Mouse (Mus musculus) CH12.LX (cell line): ENCODE results near the gene C8g. TPM values are rescaled to one million over a fixed set of nuclear protein-coding genes. Genes with fewer than 3 reads are reported as not detected.
A peak's percentile ranks its signal among the peaks of the same experiment; 100 is the strongest.

ENCODE experiments used
- DNase-seq: peaks from one replicate; pipeline ENCODE4 v3.0.0-alpha.2; 2013; ENCODE audit errors: extremely low read depth
- H3K27ac ChIP-seq: 2 replicates; pipeline ENCODE4 v1.5.1; 2012; ENCODE audit warnings: low read depth, mild to moderate bottlenecking, control low read depth, moderate library complexity; ENCODE audit not compliant: insufficient read depth
- H3K27me3 ChIP-seq: replicated peaks from 2 replicates; pipeline ENCODE3; 2012; ENCODE audit warnings: inconsistent platforms
- H3K36me3 ChIP-seq, 2 experiments: replicated peaks in 1 of 2; 2 replicates each; pipeline versions ENCODE3 to v1.6.1; 2012; ENCODE audit warnings: inconsistent platforms in 1 of 2, low read length in 1 of 2, mild to moderate bottlenecking in 1 of 2, mixed read lengths in 1 of 2, moderate library complexity in 1 of 2; ENCODE audit not compliant: control insufficient read depth in 1 of 2, insufficient read depth in 1 of 2
- H3K4me1 ChIP-seq, 2 experiments: 2 replicates each; pipeline ENCODE4 v1.6.1; 2012; ENCODE audit warnings: inconsistent platforms in 1 of 2, moderate library complexity in 1 of 2; ENCODE audit not compliant: insufficient read depth in 2 of 2, control insufficient read depth in 1 of 2
- H3K4me2 ChIP-seq: 2 replicates; pipeline ENCODE4 v1.6.1; 2012; ENCODE audit warnings: low read depth, mild to moderate bottlenecking, control low read depth; ENCODE audit not compliant: poor library complexity, insufficient read depth, severe bottlenecking
- H3K4me3 ChIP-seq, 3 experiments: fragments of 150-350 bp in 1 of 3; sonication (generic) in 1 of 3; replicated peaks in 1 of 3; 2 replicates each; pipeline versions ENCODE3 to v1.5.1; 2011 to 2012; ENCODE audit warnings: low read depth in 2 of 3, low read length in 2 of 3, mild to moderate bottlenecking in 2 of 3, moderate library complexity in 2 of 3, control low read depth in 1 of 3, improper control_type of control experiment in 1 of 3, inconsistent platforms in 1 of 3, mixed read lengths in 1 of 3; ENCODE audit not compliant: poor library complexity in 1 of 3
- H3K79me2 ChIP-seq: replicated peaks from 2 replicates; pipeline ENCODE4 v1.6.1; 2012; ENCODE audit warnings: mild to moderate bottlenecking, moderate library complexity; ENCODE audit not compliant: control insufficient read depth, poor library complexity, insufficient read depth, severe bottlenecking; ENCODE audit errors: extremely low read depth
- H3K9ac ChIP-seq: 2 replicates; pipeline ENCODE4 v1.6.1; 2012; ENCODE audit warnings: low read depth, mild to moderate bottlenecking, control low read depth, moderate library complexity; ENCODE audit not compliant: insufficient read depth
- H3K9me3 ChIP-seq: replicated peaks from 2 replicates; pipeline ENCODE3; 2012; ENCODE audit warnings: low read length, inconsistent platforms, mixed read lengths
- CHD1 ChIP-seq: IDR thresholded peaks from 2 replicates; pipeline ENCODE4 v1.6.1; 2012; ENCODE audit warnings: low read depth, low read length, improper control_type of control experiment, inconsistent platforms
- CHD2 ChIP-seq: IDR thresholded peaks from 2 replicates; pipeline ENCODE4 v1.6.1; 2011; ENCODE audit warnings: low read length, improper control_type of control experiment
- CTCF ChIP-seq, 2 experiments: IDR thresholded peaks in 1 of 2; conservative IDR thresholded peaks in 1 of 2; 2 replicates each; pipeline ENCODE4 v1.5.1; 2011 to 2012; ENCODE audit warnings: low read depth in 2 of 2, low read length in 2 of 2, improper control_type of control experiment in 1 of 2, inconsistent platforms in 1 of 2, mild to moderate bottlenecking in 1 of 2, moderate library complexity in 1 of 2
- ELF1 ChIP-seq: IDR thresholded peaks from 2 replicates; pipeline ENCODE4 v1.6.1; 2014; ENCODE audit warnings: low read depth, mild to moderate bottlenecking, inconsistent platforms, low read length, improper control_type of control experiment
- ETS1 ChIP-seq: conservative IDR thresholded peaks from 2 replicates; pipeline ENCODE4 v1.6.1; 2012; ENCODE audit warnings: low read depth, mild to moderate bottlenecking, inconsistent platforms, low read length, improper control_type of control experiment, moderate library complexity
- GABPA ChIP-seq: IDR thresholded peaks from 2 replicates; pipeline ENCODE4 v1.6.1; 2012; ENCODE audit warnings: low read depth, low read length, improper control_type of control experiment, inconsistent platforms; ENCODE audit not compliant: insufficient replicate concordance
- JUN ChIP-seq: IDR thresholded peaks from 2 replicates; pipeline ENCODE4 v1.6.1; 2011; ENCODE audit warnings: low read depth, mild to moderate bottlenecking, low read length, improper control_type of control experiment, moderate library complexity; ENCODE audit not compliant: insufficient read depth
- JUND ChIP-seq: conservative IDR thresholded peaks from 2 replicates; pipeline ENCODE4 v1.6.1; 2011; ENCODE audit warnings: low read depth, low read length, improper control_type of control experiment
- KAT2A ChIP-seq: IDR thresholded peaks from 2 replicates; pipeline ENCODE4 v1.6.1; 2012; ENCODE audit warnings: low read length, improper control_type of control experiment, inconsistent platforms; ENCODE audit not compliant: insufficient replicate concordance
- MAFK ChIP-seq: IDR thresholded peaks from 2 replicates; pipeline ENCODE4 v1.6.1; 2011; ENCODE audit warnings: low read length, improper control_type of control experiment; ENCODE audit not compliant: insufficient replicate concordance
- MAX ChIP-seq: IDR thresholded peaks from 2 replicates; pipeline ENCODE4 v1.6.1; 2011; ENCODE audit warnings: low read length, improper control_type of control experiment
- MXI1 ChIP-seq: IDR thresholded peaks from 2 replicates; pipeline ENCODE4 v1.6.1; 2011; ENCODE audit warnings: mild to moderate bottlenecking, low read depth, low read length, improper control_type of control experiment
- PAX5 ChIP-seq: IDR thresholded peaks from 2 replicates; pipeline ENCODE4 v1.6.1; 2012; ENCODE audit warnings: low read length, inconsistent platforms, mixed read lengths
- POLR2AphosphoS2 ChIP-seq: IDR thresholded peaks from 2 replicates; pipeline ENCODE4 v1.6.1; 2011; ENCODE audit warnings: low read depth, low read length, improper control_type of control experiment
- RAD21 ChIP-seq: IDR thresholded peaks from 2 replicates; pipeline ENCODE4 v1.6.1; 2011; ENCODE audit warnings: low read depth, mild to moderate bottlenecking, low read length, improper control_type of control experiment, moderate library complexity
- SMC3 ChIP-seq: IDR thresholded peaks from 2 replicates; pipeline ENCODE4 v1.6.1; 2011; ENCODE audit warnings: low read depth, low read length, improper control_type of control experiment
- TBP ChIP-seq: conservative IDR thresholded peaks from 2 replicates; pipeline ENCODE4 v1.6.1; 2011; ENCODE audit warnings: low read depth, low read length, improper control_type of control experiment
- TCF12 ChIP-seq: IDR thresholded peaks from 2 replicates; pipeline ENCODE4 v1.6.1; 2014; ENCODE audit warnings: low read depth, mild to moderate bottlenecking, inconsistent platforms, low read length, improper control_type of control experiment
- UBTF ChIP-seq: IDR thresholded peaks from 2 replicates; pipeline ENCODE4 v1.6.1; 2012; ENCODE audit warnings: low read depth, mild to moderate bottlenecking, inconsistent platforms, low read length, improper control_type of control experiment, moderate library complexity
- USF1 ChIP-seq: IDR thresholded peaks from 2 replicates; pipeline ENCODE4 v1.6.1; 2014; ENCODE audit warnings: low read depth, mild to moderate bottlenecking, inconsistent platforms, low read length, improper control_type of control experiment
- ZKSCAN1 ChIP-seq: IDR thresholded peaks from 2 replicates; pipeline ENCODE4 v1.6.1; 2012; ENCODE audit warnings: low read depth, inconsistent platforms, low read length, improper control_type of control experiment, borderline replicate concordance
- ZMIZ1 ChIP-seq: IDR thresholded peaks from 2 replicates; pipeline ENCODE4 v1.6.1; 2012; ENCODE audit warnings: low read depth, mild to moderate bottlenecking, inconsistent platforms, low read length, improper control_type of control experiment
- ZNF384 ChIP-seq: IDR thresholded peaks from 2 replicates; pipeline ENCODE4 v1.6.1; 2012; ENCODE audit warnings: low read depth, low read length, improper control_type of control experiment, inconsistent platforms
- dilution Hi-C: fragments of 300-500 bp; cut with MboI; formaldehyde crosslinking; loops from 2 replicates; pipeline ENCODE4 v1.14.3; 2020; ENCODE audit warnings: low sequenced_read_pairs; ENCODE audit not compliant: extremely low pct_unique_long_range_greater_than_20kb, extremely low pct_ligation_motif_present
- in situ Hi-C: fragments of 300-500 bp; cut with MboI; formaldehyde crosslinking; loops from 3 replicates; pipeline ENCODE4 v1.14.3; 2019; ENCODE audit warnings: low sequenced_read_pairs, low pct_ligation_motif_present, low pct_unique_long_range_greater_than_20kb, mixed read lengths
- polyA plus RNA-seq: library from polyadenylated mRNA; unstranded; fragments of >175 nt; gene quantifications from 2 replicates; pipeline ENCODE4 v1.2.1, GENCODE M21; 2012; ENCODE audit warnings: low read depth; ENCODE audit not compliant: insufficient read length
- total RNA-seq, 2 experiments: library from RNA; depleted of rRNA; stranded (reverse); fragments of 300-350 nt in 1 of 2; fragments of >200 nt in 1 of 2; gene quantifications; 2 replicates each; pipeline ENCODE4 v1.2.3; 2012 to 2014

The C8g gene
- total and polyA plus RNA-seq, 3 experiments = 1.2 to 2.7 (median 1.7) TPM

DNA sequence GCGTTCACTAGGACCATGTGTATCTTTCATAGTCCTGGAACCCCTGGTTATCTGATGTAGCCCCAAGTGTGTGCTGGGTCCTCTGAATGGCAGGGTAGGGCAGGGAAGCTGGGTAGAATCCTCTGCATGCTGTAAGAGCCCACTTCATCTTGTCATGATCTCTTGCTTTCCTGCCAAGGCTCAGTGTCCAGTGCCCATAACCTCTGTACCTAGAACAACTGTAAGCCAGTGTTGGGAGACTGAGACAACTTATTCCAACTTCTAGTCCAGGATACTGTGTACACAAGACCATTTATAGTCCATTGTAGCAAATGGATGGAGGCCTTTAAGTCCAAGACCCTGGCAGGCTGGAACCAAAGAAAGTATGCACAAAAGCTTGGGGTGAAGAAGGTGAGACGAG is 36.3 kb downstream of the C8g start:
- Histone ChIP-seq H3K27ac (peak overlapping the region; percentile 44), H3K4me2 (no peak overlapping the region)
- dilution Hi-C loops = no loop called here

DNA sequence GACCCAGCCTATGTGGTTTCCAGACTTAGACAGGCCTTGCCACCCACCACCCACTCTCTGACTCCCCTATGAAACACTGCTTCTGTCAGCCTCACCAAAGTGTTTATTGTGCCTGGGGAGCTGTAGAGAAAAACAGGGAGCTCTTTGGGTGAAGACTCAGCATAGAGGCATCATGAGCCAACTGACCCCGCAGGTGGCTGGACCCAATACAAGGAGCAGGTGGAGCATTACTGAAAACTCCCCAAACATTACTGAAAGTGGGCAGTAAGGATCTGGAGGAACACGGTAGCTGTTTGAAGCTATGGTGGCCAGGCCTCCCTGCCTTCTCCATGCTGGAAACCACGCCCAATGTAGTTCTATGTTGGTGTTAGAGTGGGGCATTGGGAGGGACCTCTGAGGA is 37.9 kb downstream of the C8g start:
- no peak overlapping the region for H3K9ac ChIP-seq
- H3K4me1 ChIP-seq = peaks cover 33 to 70% of the 10 kb centered on the region in 2 experiments
- no peak overlapping the region for H3K4me2 ChIP-seq
- no peak overlapping the region for H3K4me3 ChIP-seq
- dilution Hi-C loops (no loop called here), in situ Hi-C loops (no loop called here)
- H3K27me3 ChIP-seq = no peaks in the 10 kb centered on the region
- peaks cover 2% of the 10 kb centered on the region; the same call in 1 of the 2 replicates for H3K79me2 ChIP-seq
- DNase-seq = no peak
- no peak for TF ChIP-seq JUND
- no peak for TF ChIP-seq USF1
- TF ChIP-seq MXI1 = no peak
- no peak for TF ChIP-seq ELF1
- TF ChIP-seq ZKSCAN1 = no peak
- TF ChIP-seq ETS1 = no peak
- no peak for TF ChIP-seq RAD21
- TF ChIP-seq MAX = no peak
- TF ChIP-seq CHD1 = no peak
- TF ChIP-seq TBP = no peak
- no peak for TF ChIP-seq MAFK
- TF ChIP-seq PAX5 = no peak
- H3K27ac ChIP-seq = no peak overlapping the region
- H3K36me3 ChIP-seq = peaks cover under 1 to 9% of the 10 kb centered on the region in 2 experiments
- H3K9me3 ChIP-seq = no peaks in the 10 kb centered on the region

More for the DNA sequence above, 36.3 kb downstream of the C8g start:
- in situ Hi-C loops = no loop called here
- no peaks in the 10 kb centered on the region for H3K36me3 ChIP-seq
- H3K27me3 ChIP-seq = no peaks in the 10 kb centered on the region
- DNase-seq = no peak
- H3K9ac ChIP-seq = peak overlapping the region; percentile 50
- peaks cover 30 to 68% of the 10 kb centered on the region in 2 experiments for H3K4me1 ChIP-seq
- TF ChIP-seq CHD1 = no peak
- peak overlapping the region in 1 of 3 experiments; percentile 44 for H3K4me3 ChIP-seq
- 0 out of 2 replicates have a peak, but pooled peaks cover under 1% of the 10 kb centered on the region for H3K79me2 ChIP-seq
- no peaks in the 10 kb centered on the region for H3K9me3 ChIP-seq

- dilution Hi-C loops = no loop called here
Measured at GRCm38 (mm10) chr2:25461407-25461806, 40.1 kb downstream of the C8g start.

More at GRCm38 (mm10) chr2:25461407-25461806, 40.1 kb downstream of the C8g start:
- H3K27ac ChIP-seq = peak overlapping the region; percentile 35
- H3K27me3 ChIP-seq = no peaks in the 10 kb centered on the region
- H3K4me1 ChIP-seq = peaks cover 33 to 50% of the 10 kb centered on the region in 2 experiments
- H3K4me3 ChIP-seq = peak overlapping the region in 1 of 3 experiments; percentile 18
- in situ Hi-C loops = no loop called here
- peak overlapping the region; percentile 8; the same call in 1 of the 2 replicates for H3K4me2 ChIP-seq
- H3K9me3 ChIP-seq = no peaks in the 10 kb centered on the region
- peaks cover 2% of the 10 kb centered on the region; the same call in 1 of the 2 replicates for H3K79me2 ChIP-seq
- TF ChIP-seq GABPA (no peak), USF1 (no peak), TBP (no peak), CHD2 (no peak), CTCF (conservative IDR thresholded peaks at IDR 0.05 in 1 of 2, IDR thresholded peaks at IDR 0.05 in 1 of 2; ENCODE audit: low read depth in 2 of 2, low read length in 2 of 2) (no peak), TCF12 (no peak), JUN (no peak), UBTF (no peak), ZMIZ1 (no peak), CHD1 (no peak), MAX (no peak), MAFK (no peak), SMC3 (no peak), RAD21 (no peak), POLR2AphosphoS2 (no peak), KAT2A (no peak), ZNF384 (no peak)
- no peak for DNase-seq
- H3K36me3 ChIP-seq = peaks cover 11 to 25% of the 10 kb centered on the region in 2 experiments
- no peak overlapping the region for H3K9ac ChIP-seq
